Mouse (Mus musculus) bone marrow macrophage, adult 2 months (primary cell): ENCODE results near the gene Atp5j.

ENCODE experiments used
- CTCF ChIP-seq: IDR thresholded peaks from 2 replicates; pipeline ENCODE4 v1.5.1; 2012; ENCODE audit warnings: low read depth, mild to moderate bottlenecking, low read length, moderate library complexity
- POLR2A ChIP-seq: IDR thresholded peaks from 2 replicates; pipeline ENCODE4 v1.6.1; 2012; ENCODE audit warnings: mild to moderate bottlenecking, low read depth, low read length, borderline replicate concordance

GRCm38 (mm10) chr16:84835441-84835822 is at the start of gene Atp5j:
- TF ChIP-seq CTCF (no peak), POLR2A (no peak)
